Mouse (Mus musculus) 3T3-L1 (cell line): Measurements from ENCODE around the gene Fbxo42.

ENCODE experiments used
- DNase-seq: peaks from one replicate; pipeline ENCODE4 v3.0.0-alpha.2; 2015; ENCODE audit warnings: low read depth, low spot score

The Fbxo42 gene

DNA sequence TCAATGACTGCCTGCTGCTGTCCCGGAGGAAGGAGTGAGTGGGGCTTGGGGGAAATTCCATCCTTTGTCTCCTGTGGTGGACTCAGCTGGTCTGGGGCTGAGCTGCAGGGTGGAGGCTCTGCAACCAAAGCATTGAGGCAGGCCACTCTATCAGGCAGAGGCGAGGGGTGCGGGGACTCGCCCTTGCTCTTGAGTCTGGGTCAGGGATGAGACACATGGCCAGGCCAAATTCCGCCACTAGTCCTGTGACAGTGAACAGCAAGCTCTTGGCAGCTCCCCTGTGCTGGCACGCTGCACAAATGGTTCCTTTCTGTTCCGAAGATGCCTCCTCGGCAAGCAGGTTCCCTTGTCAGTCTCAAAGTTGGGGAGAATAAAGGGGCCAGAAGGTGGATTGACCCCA lies 103.4 kb downstream of the Fbxo42 start:
- no peak for DNase-seq

DNA sequence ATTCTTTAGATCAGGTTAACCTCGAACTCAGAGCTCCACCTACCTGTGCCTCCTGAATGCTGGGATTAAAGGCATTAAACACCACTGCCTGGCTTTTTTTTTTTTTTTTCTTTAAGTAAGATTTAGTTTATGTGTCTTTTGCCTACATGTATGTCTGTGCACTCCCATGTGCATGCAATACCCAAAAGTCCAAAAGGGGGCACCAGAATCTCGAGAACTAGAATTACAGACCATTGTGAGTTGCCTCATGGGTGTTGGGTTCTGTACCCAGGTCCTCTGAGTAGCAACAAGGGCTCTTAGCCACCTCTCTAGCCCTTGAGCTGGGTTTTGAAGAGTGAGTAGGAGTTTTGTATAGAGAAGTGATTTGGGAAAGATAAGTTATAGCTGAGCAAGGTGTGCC lies 104.9 kb downstream of the Fbxo42 start:
- DNase-seq, result peak; percentile 35
